In the genomic region with DNA sequence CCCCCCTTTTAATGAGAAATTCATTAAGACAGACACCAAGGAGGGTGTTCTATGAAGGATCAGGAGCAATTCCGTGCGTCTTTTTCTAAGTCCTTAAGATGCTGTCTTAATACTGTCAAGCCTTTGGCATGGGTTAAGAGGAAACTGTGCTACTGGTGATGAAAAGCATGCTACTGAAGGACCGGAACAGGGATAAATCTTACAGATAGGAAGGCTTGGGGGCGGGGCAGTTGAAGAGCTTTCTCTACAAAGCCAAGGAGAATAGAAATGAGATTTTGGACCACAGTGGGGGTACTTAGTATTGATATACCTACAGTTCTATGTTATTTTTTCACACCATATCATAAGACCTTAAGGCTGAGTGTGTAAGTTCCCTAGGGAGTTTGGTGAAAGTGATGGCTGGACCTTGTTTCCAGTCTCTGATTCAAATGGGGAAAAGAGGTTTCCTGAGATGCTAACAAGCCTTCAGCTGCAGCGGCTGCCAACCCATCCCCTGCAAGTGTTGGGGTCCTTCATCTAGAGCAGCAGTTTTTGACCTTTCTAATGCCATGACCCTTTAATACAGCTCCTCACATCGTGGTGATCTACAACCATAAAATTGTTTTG, we compare ENCODE assay signal across 16 mouse cellular contexts.
DNase-seq lines count a peak whose midpoint lies in the region; ATAC-seq lines count a peak whose summit lies in the region.
"Had no signal": no experiment of that assay in that cellular context is flagged by ENCODE, and none has a peak within 500 bp of the region (broad histone marks: within the 10 kb centered on the region; RNA-seq: fewer than 3 reads in every experiment).

No protein-coding gene starts in this region.

- no peak for ATAC-seq in forebrain, embryonic 16.5 days
- ATAC-seq in forebrain, embryonic 12.5 days (ENCODE audit: low FRiP score): no peak
- ATAC-seq: activated CD4-positive, CD25-positive, alpha-beta regulatory T cell, adult 4 months; Patski had no signal

- no peak overlapping the region for H3K4me3 ChIP-seq in forebrain, embryonic 16.5 days (replicated peaks; ENCODE audit: low read length)
- H3K4me3 ChIP-seq in forebrain, embryonic 12.5 days (replicated peaks): no peak overlapping the region
- H3K4me3 ChIP-seq: embryonic facial prominence, embryonic 12.5 days; heart, embryonic 13.5 days; hindbrain, embryonic 15.5 days had no signal

- no peaks in the 10 kb centered on the region for H3K9me3 ChIP-seq in forebrain, embryonic 16.5 days (ENCODE audit: control insufficient read depth, low read length)
- H3K9me3 ChIP-seq in forebrain, embryonic 12.5 days: no peaks in the 10 kb centered on the region
- H3K9me3 ChIP-seq: embryonic facial prominence, embryonic 12.5 days; heart, embryonic 13.5 days; hindbrain, embryonic 15.5 days had no signal

- H3K9ac ChIP-seq in forebrain, embryonic 16.5 days (replicated peaks; ENCODE audit: low read depth, low read length): no peak overlapping the region
- H3K9ac ChIP-seq in forebrain, embryonic 12.5 days: no peak overlapping the region
- H3K9ac ChIP-seq: embryonic facial prominence, embryonic 12.5 days; heart, embryonic 13.5 days; hindbrain, embryonic 15.5 days had no signal

- H3K4me1 ChIP-seq in forebrain, embryonic 16.5 days (replicated peaks; ENCODE audit: control insufficient read depth, insufficient read depth, low read length): peaks cover 11% of the 10 kb centered on the region
- H3K4me1 ChIP-seq in forebrain, embryonic 12.5 days: peaks cover 8% of the 10 kb centered on the region
- H3K4me1 ChIP-seq: hindbrain, embryonic 15.5 days had no signal

- H3K36me3 ChIP-seq in forebrain, embryonic 16.5 days (ENCODE audit: control insufficient read depth, insufficient read depth): no peaks in the 10 kb centered on the region
- H3K36me3 ChIP-seq in forebrain, embryonic 12.5 days (replicated peaks): no peaks in the 10 kb centered on the region
- H3K36me3 ChIP-seq: embryonic facial prominence, embryonic 12.5 days; heart, embryonic 13.5 days; hindbrain, embryonic 15.5 days had no signal

- H3K27me3 ChIP-seq in forebrain, embryonic 16.5 days (replicated peaks; ENCODE audit: control insufficient read depth, insufficient read depth, low read length): no peaks in the 10 kb centered on the region
- no peaks in the 10 kb centered on the region for H3K27me3 ChIP-seq in forebrain, embryonic 12.5 days
- H3K27me3 ChIP-seq: embryonic facial prominence, embryonic 12.5 days; heart, embryonic 13.5 days; hindbrain, embryonic 15.5 days; Patski had no signal

- no peak overlapping the region for H3K4me2 ChIP-seq in forebrain, embryonic 16.5 days (ENCODE audit: low read length)
- no peak overlapping the region for H3K4me2 ChIP-seq in forebrain, embryonic 12.5 days
- H3K4me2 ChIP-seq: embryonic facial prominence, embryonic 12.5 days; heart, embryonic 13.5 days; hindbrain, embryonic 15.5 days had no signal

- DNase-seq in adrenal gland, postnatal 36 days: peak; percentile 0 to 5
- no peak for DNase-seq in adrenal gland, adult (ENCODE audit: inconsistent age in 2 of 2, low spot score in 1 of 2)
- DNase-seq in kidney, postnatal 14 days: peak; percentile 8
- no peak for DNase-seq in kidney, adult 8-10 months
- no peak for DNase-seq in spleen, adult 12 weeks (ENCODE audit: low spot score)
- DNase-seq: adrenal gland, adult 2 months; cerebellum, adult 11-12 months; cerebellum, adult 9-10 months; cerebellum, postnatal 25 days had no signal

- WGBS in forebrain, embryonic 16.5 days: 70% methylated on average over 6 of the region's 6 CpGs
- WGBS in forebrain, embryonic 12.5 days: 82% methylated on average over 6 of the region's 6 CpGs

- peak overlapping the region; percentile 51 for H3K27ac ChIP-seq in forebrain, embryonic 16.5 days (ENCODE audit: low read length)
- no peak overlapping the region for H3K27ac ChIP-seq in forebrain, embryonic 12.5 days
- H3K27ac ChIP-seq: heart, embryonic 13.5 days; hindbrain, embryonic 15.5 days had no signal

Comparison
In these comparisons a context has a peak if more than half of its experiments do, and no peak if none do; other contexts are left out.
1. DNase-seq: peak in adrenal gland, postnatal 36 days (2 of 2) and kidney, postnatal 14 days (single experiment); none in adrenal gland, adult (0 of 2), kidney, adult 8-10 months (0 of 2) and spleen, adult 12 weeks (single experiment).